Mouse (Mus musculus) Muller cell, postnatal 12 days (primary cell): ENCODE measurements around the gene Sost.

ENCODE experiments used
- DNase-seq: peaks from one replicate; pipeline ENCODE4 v3.0.0-alpha.2; 2015; ENCODE audit errors: inconsistent ontology term

Sost gene

DNA sequence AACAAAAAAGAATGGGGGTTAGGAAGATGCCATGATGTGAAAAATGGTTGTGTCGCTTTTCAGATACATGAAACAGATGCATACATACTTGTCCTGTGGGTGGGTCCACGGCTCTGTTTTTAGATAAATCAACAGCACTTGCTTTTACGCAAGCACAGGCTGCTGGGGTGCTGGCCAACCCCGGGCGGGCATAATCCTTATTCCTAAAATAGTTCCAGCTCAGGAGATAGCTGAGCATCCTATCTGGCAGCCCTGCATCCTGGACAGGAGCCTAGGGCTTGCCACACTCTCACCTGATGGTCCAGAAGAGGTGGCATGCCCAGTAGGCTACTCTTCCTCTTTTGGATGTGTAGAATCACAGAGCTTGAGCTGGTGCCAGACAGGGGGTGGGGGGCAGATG lies 16.8 kb downstream of the Sost start:
- DNase-seq = no peak

DNA sequence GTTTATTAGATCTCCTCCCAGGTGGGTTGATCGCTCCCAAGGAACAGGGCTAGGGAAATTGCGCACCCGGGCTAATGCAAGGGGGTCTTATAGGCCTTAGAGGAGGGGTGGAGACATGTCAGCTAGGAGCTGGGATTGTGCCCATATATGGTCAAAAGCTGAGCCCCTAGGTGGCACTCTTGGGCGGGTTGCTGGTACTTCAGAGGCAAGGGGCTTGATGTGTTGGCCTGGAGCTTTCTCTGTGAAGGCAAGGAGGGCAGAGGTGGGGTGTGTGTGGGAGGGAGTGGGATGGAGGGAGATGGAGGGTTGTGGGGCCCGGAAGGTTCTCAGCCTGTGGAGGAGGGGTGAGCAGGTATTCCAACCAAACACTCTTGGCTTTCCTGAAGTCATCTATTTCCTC lies 20.3 kb downstream of the Sost start:
- no peak for DNase-seq

DNA sequence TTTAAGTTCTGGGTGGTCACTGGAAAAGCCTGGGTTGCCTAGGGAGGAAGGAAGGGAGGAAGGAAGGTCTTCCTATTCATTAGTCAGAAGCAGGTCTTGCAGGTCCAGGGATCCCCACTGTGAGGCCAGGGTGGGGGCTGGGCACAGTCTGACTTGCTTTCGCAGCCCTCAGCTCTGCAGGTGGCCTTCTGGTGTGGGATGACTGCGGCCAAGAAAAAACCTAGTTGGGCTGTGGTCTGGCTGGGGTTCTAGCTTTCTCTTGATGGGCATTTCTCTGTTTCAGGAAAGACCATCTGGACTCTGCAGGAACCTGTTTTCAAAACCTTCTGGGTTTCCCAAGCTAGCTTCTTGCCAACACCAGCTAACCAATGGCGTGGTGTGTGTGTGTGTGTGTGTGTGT lies 23.8 kb downstream of the Sost start:
- DNase-seq = no peak

DNA sequence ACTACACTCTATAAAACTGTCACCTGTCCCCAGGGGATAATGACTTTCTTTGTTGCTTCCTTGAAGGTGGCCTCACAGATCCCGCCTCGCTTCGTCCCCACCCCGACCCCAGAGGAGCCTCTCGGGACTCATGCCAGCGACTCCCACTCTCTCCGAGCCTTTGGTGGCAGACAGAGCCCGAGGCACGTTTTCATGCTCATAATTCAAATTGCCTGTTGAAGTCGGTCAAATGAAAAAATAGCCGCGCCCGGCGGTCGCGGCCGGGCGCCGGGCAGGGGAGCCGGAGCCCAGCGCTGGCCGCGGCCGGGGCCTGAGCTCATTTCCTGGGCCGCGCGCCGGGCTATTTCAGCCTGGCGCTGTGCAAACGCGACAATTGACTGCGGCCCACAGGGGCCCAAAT lies 29.7 kb downstream of the Sost start:
- peak; percentile 56 for DNase-seq

DNA sequence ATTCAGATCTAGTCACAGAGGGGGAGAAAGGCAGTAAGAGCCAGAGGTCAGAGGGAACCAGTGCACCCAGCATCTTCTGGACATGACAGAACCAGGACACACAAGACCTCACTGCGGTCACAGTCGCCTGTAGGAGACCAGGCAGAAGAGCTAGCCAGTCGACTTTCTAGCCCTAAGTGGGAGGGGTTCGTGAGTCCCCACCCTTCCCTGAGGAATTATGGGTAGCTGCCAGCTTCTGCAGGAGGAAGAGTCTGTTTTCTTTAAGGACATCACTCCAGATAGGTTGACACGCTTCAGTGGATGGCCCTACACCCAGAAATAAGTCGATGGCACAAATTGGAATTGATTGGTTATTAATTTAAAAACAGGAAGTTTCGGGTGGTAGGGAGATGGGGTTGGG lies 30.4 kb downstream of the Sost start:
- no peak for DNase-seq

DNA sequence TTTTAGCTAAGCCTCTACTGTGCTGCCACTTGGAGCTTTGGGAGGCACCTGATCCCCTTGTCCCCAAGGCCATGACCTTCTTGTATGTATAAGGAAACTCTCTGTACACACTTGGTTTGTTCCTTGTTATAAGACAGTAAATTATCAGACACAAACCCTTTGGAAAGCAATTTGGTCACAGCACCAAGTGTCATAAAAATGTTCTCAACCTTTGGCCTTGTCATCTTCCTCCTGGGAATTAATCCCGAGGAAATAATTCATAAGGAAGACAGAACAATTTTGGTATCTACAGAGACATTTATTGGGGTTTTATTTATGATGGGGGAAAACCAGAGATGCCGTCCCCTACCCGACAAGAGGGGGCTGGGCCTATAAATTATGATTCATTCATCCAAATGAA lies 31.1 kb downstream of the Sost start:
- no peak for DNase-seq

DNA sequence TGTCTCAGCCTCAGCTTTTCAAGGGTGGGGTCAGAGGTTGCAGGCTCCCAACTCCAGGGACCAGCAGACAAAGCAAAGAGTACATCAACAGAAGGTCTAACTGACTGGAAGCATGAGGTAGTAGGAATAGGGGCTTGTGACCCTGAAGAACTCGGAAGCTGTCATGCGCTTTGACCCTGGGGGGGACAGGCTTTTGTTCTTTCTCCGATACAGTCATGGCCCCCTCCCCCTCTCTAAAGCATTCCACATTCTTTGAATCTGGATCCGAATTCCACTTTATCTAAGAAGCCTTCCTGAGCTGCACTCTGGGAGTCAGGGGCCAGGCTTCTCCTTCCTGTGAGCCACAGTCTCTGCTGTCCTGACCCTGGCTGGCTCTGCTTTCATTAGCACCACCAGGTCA lies 34.8 kb downstream of the Sost start:
- no peak for DNase-seq

DNA sequence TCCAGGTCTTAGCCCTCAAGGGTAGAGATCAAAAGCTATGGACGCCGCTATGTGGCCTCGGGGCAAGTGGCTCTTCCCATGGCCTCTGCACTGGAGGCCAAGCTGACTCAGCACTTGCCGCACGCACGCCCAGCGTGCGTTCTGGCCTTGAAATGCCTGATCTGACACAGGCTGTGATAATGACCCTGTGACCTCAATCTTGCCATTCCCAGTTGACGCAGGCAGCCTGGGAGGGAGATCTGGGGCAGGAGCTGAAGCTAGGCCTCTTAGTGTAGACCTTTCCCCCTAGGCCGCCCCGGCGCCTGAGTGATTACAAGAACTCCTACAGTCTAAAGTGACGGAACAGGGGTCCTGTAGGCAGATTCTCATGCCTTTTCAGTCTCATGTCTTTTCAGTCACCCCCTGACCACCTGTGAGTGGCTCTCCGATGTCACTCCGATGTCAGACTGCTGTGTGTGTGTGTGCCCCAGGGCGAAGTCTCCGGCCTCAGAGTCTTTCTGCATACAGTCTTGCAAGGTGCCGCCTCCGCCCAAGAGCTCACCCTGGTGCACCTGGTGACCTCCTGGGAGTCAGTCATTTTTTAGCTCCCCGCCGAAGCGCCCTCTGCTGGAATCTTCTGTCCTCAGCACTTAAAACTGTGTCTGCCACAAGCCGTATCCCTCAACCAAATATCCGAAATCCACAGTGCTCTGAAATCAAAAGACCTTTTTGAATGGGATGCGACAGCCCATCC lies 38.6 kb downstream of the Sost start:
- DNase-seq = no peak

DNA sequence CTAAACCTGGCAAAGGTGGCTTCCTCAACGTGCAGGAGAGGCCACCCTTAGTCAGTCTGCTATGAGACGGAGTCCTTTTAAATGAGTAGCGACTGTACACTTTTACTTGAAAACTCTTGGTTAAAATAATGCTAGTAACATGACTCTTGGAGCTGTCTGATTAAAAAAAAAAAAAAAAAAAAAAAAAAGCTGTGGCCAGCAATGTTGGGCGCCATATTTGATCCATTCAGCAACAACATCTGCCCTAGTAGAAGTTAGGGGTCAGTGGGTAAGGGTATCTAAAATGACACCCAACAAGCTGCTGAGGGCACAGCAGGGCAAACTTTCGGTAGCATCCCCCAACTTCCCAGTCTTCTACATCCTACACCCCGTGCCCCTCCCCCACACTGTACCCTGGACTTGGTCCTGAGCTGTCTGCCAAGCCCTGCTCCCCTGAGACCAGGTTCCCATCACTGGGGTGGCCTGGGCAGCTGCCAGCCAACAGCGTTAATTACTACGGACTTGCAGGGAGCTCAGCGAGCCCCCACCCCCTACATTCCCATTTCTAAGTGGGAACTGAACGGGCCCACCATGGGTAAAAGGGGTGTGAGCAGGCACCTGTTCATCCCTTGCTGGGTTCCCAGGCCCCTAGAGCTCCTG lies 39.7 kb downstream of the Sost start:
- DNase-seq = no peak

DNA sequence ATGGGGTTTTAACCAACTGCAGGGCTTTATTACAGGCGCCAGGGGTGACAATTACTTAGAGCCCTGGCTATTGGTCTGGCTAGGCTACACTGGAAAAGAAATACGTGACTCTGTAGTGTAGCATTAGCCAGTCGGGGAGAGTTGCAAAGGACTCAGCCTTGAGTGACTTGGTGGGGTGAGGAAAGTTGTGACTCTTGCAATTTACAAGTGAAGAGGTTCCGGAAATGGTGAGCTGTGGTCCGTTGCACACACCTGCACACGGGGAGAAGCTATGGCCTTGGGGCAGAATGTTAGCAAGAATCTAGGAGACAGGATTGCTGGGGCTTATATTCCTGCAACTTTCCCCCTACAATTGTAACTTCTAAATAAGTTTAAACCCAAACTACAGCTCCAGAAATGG lies 41.2 kb downstream of the Sost start:
- DNase-seq = no peak

DNA sequence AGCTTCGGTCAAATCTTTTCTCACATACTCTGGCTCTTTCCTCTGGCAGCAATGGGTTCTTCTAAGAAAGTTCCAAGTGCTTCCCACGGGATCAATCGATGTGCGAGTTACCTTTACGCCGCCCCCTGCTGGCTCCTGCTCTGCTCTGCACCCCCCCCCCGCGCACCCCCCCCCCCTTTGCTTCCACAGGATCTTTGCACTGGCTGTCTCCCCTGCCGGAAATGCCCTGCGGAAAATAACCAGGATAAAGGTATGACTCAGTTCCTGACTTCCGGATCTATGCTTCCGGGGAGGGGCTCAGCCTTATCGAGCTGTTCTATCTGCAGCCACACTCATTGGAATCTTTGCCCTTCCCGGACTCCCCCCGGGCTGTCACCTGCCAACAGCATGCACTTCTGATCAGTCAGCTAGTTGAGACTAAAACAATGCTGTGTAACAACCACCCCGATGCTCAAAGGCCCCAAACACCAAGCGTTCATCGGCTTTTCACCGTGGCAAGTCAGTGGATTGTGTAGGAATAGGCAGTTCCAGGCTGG lies 42.3 kb downstream of the Sost start:
- no peak for DNase-seq

DNA sequence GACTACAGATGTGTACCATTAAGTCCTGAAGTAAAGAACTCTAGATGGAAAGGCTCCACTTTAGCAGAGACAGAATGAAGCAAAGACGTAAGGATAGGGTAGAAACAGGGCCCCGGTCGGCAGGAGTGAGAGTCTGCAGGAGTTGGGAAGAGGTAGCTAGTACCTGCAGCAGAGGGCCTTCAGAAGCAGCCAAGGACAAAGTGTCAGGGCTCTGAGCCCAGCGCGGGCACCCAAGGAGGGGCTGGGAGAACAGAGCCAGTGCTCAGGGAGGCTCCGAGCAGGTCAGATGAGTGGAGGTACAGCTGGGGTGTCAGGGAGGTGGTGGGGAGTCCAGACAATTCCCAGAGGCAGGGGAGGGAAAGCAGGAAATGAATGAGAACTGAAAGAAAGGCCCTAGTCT lies 42.8 kb downstream of the Sost start:
- no peak for DNase-seq

DNA sequence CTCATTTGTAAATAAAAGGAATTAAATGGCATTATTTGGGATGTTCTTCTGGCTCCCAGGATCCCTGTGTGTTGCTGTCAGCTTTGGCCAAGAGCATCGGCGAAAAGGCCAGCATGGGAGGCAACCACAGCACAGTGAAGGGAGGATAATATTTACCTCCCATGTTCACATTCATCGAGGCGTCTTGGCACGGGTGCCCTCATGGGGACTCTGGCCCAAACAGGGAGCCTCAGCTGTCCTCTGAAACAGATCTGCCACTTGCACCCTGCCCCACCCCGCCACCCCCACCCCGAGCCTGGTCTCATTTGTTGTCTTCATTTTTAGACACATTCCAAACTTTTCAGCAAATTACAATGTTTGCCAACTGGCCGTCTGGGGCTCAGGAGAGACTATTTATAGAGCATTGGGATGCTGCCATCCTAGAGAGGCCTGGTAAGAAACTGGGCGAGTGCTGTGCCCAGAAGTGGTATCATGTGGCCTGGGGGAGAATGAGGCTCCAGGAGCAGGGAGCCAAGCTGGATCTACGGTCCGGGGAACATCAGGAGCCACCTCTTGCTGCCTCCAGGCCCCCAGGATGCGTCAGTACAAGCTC lies 45.4 kb downstream of the Sost start:
- peak; percentile 52 for DNase-seq

DNA sequence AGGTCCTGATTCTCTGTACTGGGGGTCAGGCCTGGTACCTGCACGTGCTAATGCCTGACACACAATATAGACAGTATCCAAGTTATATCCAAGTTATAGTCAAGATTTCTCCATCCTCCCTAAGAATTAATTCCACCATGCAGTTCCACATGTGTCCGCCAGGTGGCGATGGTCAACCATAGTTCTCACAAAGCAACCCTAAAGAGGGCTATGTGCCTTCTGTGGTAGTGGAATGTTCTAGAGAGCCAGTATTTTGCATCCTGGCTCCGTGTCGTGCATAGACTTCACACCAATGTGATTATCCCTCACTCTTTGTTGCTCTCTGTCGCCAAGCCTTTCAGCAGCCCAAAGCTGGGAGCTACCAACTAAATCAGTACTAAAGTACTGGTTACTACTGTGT lies 47.2 kb downstream of the Sost start:
- DNase-seq = peak; percentile 65

DNA sequence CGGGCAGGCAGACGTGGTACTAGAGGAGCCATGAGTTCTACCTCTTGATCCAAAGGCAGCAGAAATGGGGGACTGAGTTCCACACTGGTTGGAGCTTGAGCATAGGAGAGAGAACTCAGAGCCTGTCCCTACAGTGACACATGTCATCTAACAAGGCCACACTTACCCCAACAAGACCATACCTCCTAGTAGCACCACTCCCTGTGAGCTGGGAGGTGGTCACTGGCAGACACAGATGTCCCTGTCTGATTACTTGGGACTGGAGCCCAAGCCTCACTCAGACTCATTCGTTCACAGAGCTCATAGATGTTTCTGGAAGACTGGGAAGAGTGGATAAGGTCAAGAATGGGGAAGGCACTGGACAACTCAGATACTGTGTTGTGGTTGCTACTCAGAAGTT lies 48.2 kb downstream of the Sost start:
- no peak for DNase-seq

DNA sequence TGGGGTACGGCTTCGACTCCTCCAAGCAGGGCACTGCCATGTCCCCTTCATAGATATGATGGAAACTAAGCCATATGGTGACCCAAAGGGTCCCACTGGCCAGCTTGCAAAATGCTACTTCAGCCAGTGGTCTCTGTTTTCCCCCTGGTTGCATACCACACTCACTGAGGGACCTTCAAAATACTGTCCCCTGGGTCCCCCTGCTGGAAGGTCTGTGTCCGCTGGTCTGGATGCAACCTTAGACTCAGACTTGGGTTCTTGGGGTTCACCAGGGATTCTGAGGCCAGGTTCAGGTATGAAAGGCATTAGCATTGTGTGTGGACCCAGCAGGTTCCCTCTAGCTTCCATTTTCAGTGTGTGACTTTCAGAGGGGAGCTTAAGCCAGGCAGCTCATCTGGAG lies 50.0 kb downstream of the Sost start:
- no peak for DNase-seq

DNA sequence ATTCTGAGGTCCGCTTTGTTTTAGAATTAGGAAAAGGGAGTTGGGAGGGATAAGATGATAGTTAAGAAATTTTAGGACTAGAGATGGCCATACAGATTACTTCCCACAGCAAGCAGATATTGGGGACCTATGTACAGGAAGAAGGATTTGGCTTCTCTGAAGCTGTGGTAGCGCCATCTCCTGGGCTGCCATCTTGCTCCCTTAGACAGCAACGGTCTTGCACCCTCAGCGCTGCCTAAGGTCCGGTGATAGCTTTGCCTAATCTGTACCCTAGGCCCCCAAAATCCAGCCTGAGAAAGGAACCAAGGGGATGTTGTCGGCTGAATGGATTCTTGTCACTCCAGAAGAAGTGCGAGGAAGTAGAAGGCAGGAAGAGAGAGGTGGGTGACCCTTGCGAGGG lies 53.2 kb downstream of the Sost start:
- DNase-seq = no peak
